Mouse (Mus musculus) adrenal gland, adult 18-20 months (tissue): ENCODE results near the gene Zfand5. TPM values are rescaled to one million over a fixed set of nuclear protein-coding genes. Genes with fewer than 3 reads are reported as not detected.

Source experiments
- DNase-seq, 2 experiments: peaks; one replicate each; pipeline ENCODE4 v3.0.0; 2021 to 2022; ENCODE audit warnings: low spot score in 2 of 2
- total RNA-seq, 2 experiments: library from RNA; stranded (reverse); gene quantifications; 1 replicate in 1 of 2; 2 replicates in 1 of 2; pipeline ENCODE4 v1.2.3; 2021

Gene Zfand5
- total RNA-seq, 2 experiments from 2014 or later, result 175 to 235 TPM

DNA sequence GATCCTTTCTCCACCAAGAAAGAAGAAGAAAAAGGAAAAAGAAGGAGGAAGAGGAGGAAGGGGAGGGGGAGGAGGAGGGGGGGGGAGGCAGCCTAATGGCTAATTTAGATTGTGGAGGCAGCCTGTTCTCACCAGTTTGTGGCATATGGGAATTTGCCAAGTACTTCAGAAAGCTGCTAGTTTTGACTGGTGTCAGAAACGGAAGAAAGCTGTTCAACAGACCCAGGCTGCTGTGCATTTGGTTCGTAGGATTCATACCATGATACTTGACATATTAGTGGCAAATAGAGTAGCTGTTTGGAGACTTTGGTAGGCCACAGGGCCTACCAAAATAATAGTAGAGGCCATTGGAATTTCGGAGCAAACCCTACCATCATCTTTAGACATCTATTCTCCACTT is 53.3 kb downstream of the Zfand5 start:
- no peak for DNase-seq

DNA sequence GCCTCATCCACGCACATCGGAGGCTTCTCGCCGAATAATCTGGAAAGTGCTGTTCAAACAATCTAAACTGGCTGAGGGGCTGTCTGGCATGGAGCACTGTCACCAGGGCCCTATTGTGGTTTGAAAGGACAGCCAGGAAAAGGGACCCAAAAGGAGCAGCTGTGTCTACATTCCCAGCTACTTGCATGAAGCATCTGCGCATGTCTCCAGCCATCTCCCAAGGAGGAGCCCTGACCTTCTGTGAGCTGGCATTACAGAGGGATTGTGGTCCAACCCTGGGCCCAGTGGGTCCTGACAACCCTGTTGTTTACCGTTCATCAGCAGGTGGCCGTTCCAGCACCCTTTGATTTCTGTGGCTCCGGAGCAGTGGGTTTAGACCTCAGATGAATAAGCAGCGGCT is 56.9 kb downstream of the Zfand5 start:
- DNase-seq, result no peak

- no peak for DNase-seq
These were observed 57.7 kb downstream of the Zfand5 start for GRCm38 (mm10) chr19:21329770-21330169.

DNA sequence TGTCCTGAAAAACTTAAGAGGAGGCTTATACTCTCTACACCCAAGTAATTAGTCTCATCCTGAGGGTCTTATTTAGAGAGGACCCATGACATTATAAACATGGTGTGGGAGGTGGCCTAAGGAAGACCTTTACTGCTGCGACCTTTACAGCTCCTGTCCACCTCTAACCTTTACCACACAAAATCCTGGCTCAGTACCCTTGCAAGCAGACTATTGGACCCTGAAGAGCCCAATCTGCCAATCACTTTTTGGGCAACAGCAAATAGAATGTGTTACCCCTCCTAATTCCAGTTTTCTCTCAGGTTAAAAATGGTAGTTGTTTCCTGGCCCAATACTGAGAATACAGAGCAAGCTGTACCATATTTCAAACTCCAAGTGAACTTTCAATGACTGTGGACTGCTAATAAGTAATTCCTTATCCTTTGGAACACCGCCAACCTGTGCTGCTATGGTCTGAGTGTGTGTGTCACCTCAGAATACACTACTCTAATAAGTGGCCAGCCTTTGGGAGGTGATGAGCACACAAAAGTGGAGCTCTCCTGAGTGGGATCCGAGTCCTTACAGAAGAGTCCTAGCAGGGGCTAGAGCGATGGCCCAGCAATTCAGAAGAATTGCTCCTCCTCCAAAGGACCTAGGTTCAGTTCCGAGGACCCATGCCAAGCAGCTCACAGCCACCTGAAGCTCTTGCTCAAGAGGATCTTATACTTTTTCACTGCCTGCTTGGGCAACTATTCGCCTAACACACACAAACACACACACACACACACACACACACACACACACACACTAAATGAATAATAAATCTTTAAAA is 58.4 kb downstream of the Zfand5 start:
- DNase-seq, result no peak

- no peak for DNase-seq
These were observed 59.6 kb downstream of the Zfand5 start for GRCm38 (mm10) chr19:21331621-21332155.

Other genes starting within 250 kb of the Zfand5 start
- gene Gda, start 201.2 kb downstream of the Zfand5 start, total RNA-seq, result 10 to 100 TPM; 11.0 to 13.1 TPM